Mouse (Mus musculus) hindbrain, embryonic 16.5 days (tissue): ENCODE data around the gene Riiad1. TPM values are rescaled to one million over a fixed set of nuclear protein-coding genes. Genes with fewer than 3 reads are reported as not detected.

Experiments used
- ATAC-seq: fragments of 200-750 bp; cut with Nextera tagmentation; 2 replicates; pipeline ENCODE4 v1.8.0; 2017; ENCODE audit warnings: moderate TSS enrichment, moderate library complexity
- H3K27ac ChIP-seq: fragments of 300-500 bp; sonication (generic); 2 replicates; pipeline ENCODE4 v1.5.1; 2014; ENCODE audit warnings: low read depth, mild to moderate bottlenecking, control low read depth, low read length, moderate library complexity
- H3K27me3 ChIP-seq: fragments of 300-500 bp; sonication (generic); replicated peaks from 2 replicates; pipeline ENCODE4 v1.6.1; 2014; ENCODE audit warnings: low read length; ENCODE audit not compliant: control insufficient read depth, insufficient read depth
- H3K36me3 ChIP-seq: fragments of 300-500 bp; sonication (generic); 2 replicates; pipeline ENCODE4 v1.6.1; 2014; ENCODE audit warnings: mild to moderate bottlenecking, low read length, moderate library complexity, mixed read lengths; ENCODE audit not compliant: control insufficient read depth, insufficient read depth
- H3K4me1 ChIP-seq: fragments of 300-500 bp; sonication (generic); 2 replicates; pipeline ENCODE4 v1.6.1; 2014; ENCODE audit warnings: low read depth, low read length; ENCODE audit not compliant: control insufficient read depth, insufficient read depth
- H3K4me2 ChIP-seq: fragments of 300-500 bp; sonication (generic); 2 replicates; pipeline ENCODE4 v1.6.1; 2014; ENCODE audit warnings: mild to moderate bottlenecking, low read length, control low read depth, moderate library complexity
- H3K4me3 ChIP-seq: fragments of 300-500 bp; sonication (generic); 2 replicates; pipeline ENCODE4 v1.5.1; 2014; ENCODE audit warnings: mild to moderate bottlenecking, low read length, control low read depth, moderate library complexity
- H3K9ac ChIP-seq: fragments of 300-500 bp; sonication (generic); 2 replicates; pipeline ENCODE4 v1.6.1; 2014; ENCODE audit warnings: low read depth, mild to moderate bottlenecking, control low read depth, low read length, moderate library complexity
- H3K9me3 ChIP-seq: fragments of 300-500 bp; sonication (generic); 2 replicates; pipeline ENCODE4 v1.6.1; 2014; ENCODE audit warnings: mild to moderate bottlenecking, low read length, moderate library complexity; ENCODE audit not compliant: control insufficient read depth
- WGBS: fragments of 180-500 bp; shearing (Covaris S2); extraction: QIAGEN DNeasy Blood & Tissue Kit; methylation state at CpG from one replicate; pipeline ENCODE4 v1.1.7; 2014; 5-methylcytosine and 5-hydroxymethylcytosine counted together
- polyA plus RNA-seq: library from polyadenylated mRNA; unstranded; fragments of >200 nt; fragmentation: Nextera tagmentation; extraction: Ambion mirVana; gene quantifications from 2 replicates; pipeline ENCODE4 v1.2.1, GENCODE M21; 2015

The Riiad1 gene
- polyA plus RNA-seq, 1 experiment from 2014 or later, result 17.8 TPM

DNA sequence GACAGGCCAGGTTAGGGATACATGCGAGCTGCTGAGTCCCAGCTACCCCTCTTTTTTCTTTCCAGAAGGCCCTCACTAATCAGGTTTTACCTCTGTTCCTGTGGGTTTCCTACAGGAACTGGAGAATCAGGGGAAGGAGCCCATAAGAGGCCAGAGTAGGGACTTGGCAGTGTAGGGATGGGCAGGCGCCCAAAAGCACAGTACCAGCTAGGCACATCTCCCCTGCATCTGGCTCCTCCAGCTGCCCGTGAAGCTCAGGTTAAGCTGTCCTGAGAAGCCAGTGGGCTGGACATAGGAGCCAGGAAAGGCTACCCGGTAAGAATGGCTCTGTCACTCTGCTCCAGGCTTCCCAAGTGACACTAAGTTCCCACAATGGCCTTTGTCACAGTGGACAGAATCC, 1.3 kb upstream of the Riiad1 start:
- peak overlapping the region; percentile 20; the same call in 1 of the 2 replicates for H3K9ac ChIP-seq
- no peaks in the 10 kb centered on the region for H3K9me3 ChIP-seq
- H3K4me2 ChIP-seq, result no peak overlapping the region; the same call in 1 of the 2 replicates
- no peak overlapping the region for H3K4me3 ChIP-seq
- H3K4me1 ChIP-seq, result peaks cover 69% of the 10 kb centered on the region
- no peaks in the 10 kb centered on the region; the same call in 1 of the 2 replicates for H3K36me3 ChIP-seq
- no peak overlapping the region for H3K27ac ChIP-seq
- no peak for ATAC-seq
- H3K27me3 ChIP-seq, result no peaks in the 10 kb centered on the region
- WGBS, result 67% methylated on average over 4 of the region's 4 CpGs

DNA sequence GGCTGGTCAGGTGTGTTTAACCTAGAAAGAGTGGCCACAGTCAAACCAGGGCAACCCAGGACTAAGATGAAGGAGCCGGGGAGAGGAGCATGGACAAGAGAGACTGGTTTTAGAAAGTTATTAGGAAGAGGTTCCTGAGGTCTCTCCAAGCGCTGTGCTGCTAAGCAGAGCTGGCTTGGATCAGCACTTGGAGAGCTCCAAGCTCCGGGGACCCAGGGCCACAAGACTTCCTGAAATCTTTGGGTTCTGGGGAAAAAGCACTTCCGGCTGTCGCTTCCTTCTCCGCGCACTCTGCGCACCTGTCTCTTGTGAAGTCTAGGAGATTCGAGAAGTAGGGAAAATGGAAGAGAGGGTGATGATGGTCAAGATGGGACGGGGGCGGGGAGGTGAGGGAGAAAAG, 577 bp downstream of the Riiad1 start:
- no peak for ATAC-seq
- no peak overlapping the region for H3K27ac ChIP-seq
- peak overlapping the region; percentile 90 for H3K9ac ChIP-seq
- H3K36me3 ChIP-seq, result no peaks in the 10 kb centered on the region; the same call in 1 of the 2 replicates
- H3K9me3 ChIP-seq, result no peaks in the 10 kb centered on the region
- H3K4me2 ChIP-seq, result peak overlapping the region; percentile 87
- peaks cover 57% of the 10 kb centered on the region for H3K4me1 ChIP-seq
- H3K4me3 ChIP-seq, result peak overlapping the region; percentile 67
- no peaks in the 10 kb centered on the region for H3K27me3 ChIP-seq
- WGBS, result 8% methylated on average over 11 of the region's 11 CpGs

DNA sequence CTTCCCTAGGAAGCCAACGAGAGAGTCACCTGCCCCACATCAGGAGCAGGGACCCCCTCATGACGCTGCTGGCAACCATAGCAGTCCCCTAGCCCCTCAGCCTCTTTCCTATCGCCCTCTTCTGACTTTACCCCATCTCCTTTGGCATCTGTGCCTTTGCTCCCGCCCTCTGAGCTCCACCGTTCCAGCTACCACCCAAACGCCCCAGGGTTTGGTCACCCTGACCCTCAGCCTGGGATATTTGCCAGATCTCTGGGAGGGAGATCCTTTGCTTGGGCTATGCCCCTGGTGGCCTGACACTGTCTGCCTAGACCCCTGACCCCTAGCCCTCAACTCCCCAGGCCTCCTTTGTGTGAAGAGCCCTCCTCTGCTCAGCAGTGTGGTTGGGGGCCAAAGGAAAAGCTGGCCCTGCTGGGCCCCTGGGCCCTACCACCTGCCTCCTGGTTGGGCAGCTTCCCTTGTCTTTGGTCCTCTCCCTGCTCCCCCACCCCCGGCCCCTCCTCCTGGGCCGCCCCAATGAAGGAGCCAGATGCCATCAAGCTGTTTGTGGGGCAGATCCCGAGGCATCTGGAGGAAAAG, 1.5 kb downstream of the Riiad1 start:
- peak; percentile 58 for ATAC-seq
- Histone ChIP-seq H3K4me3 (peak overlapping the region; percentile 67), H3K9ac (peak overlapping the region; percentile 90), H3K9me3 (no peaks in the 10 kb centered on the region), H3K4me1 (peaks cover 50% of the 10 kb centered on the region), H3K27ac (peak overlapping the region; percentile 90), H3K36me3 (no peaks in the 10 kb centered on the region; the same call in 1 of the 2 replicates), H3K27me3 (no peaks in the 10 kb centered on the region), H3K4me2 (peak overlapping the region; percentile 87)
- WGBS, result 6% methylated on average over 9 of the region's 9 CpGs

DNA sequence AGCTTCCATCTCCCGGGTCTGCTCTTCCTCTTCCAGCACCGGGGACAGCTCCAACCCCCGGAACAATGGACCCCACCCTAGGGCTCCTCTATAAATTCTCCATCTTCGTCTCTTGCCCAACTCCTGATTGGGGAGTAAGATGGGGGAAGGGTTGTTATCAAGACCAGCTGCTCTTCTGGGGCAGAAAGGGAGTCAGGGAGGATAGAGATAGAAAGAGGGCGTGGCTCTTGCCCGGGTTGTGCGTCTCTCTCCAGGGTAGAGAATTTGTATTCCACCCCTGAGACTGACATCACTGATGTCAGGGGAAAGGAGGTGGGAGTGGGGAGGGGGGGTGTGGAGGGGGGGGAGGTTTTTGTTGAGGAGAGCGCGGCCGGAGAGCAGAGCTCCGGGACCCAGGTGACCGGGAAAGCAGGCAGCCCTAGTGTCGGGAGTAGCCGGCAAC, 2.1 kb downstream of the Riiad1 start, which contains the start of gene Celf3:
Gene Celf3, plus strand, starts transcription at position 315 of the 442 bp plus-strand sequence.
- Histone ChIP-seq H3K9ac (peak within 1 kb of the TSS; percentile 90), H3K27ac (peak within 1 kb of the TSS; percentile 90), H3K27me3 (no peaks in the 10 kb centered on the region), H3K36me3 (no peaks in the 10 kb centered on the region; the same call in 1 of the 2 replicates), H3K4me3 (peak within 1 kb of the TSS; percentile 67), H3K4me2 (peak within 1 kb of the TSS; percentile 87), H3K9me3 (no peaks in the 10 kb centered on the region), H3K4me1 (peaks cover 47% of the 10 kb centered on the region)
- under 1% methylated on average over 14 of the region's 14 CpGs for WGBS
- peak; percentile 91 for ATAC-seq

DNA sequence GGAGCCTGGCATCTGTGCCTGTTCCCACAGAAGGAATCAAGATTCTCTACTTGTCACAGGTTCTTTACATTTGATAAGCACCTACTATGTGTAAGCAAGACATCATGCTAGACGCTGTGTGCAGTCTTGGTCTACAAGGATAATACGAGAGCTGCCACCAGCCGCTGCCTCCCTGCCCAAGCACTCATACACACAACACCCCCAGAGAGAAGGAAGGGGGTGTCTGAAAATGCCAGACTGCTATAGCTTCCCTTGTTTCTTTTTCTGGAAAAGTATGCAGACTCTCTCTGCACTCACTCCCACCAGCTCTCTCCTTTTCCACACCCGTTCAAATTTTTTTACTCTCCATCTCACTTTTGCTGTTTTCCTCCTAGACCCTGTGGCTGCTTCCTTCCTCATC, 2.7 kb downstream of the Riiad1 start:
- peak overlapping the region; percentile 90 for H3K9ac ChIP-seq
- H3K9me3 ChIP-seq, result no peaks in the 10 kb centered on the region
- no peaks in the 10 kb centered on the region for H3K27me3 ChIP-seq
- ATAC-seq, result peak; percentile 13
- peak overlapping the region; percentile 87 for H3K4me2 ChIP-seq
- peak overlapping the region; percentile 67 for H3K4me3 ChIP-seq
- H3K36me3 ChIP-seq, result no peaks in the 10 kb centered on the region; the same call in 1 of the 2 replicates
- peak overlapping the region; percentile 90 for H3K27ac ChIP-seq
- WGBS, result 23% methylated on average over 4 of the region's 4 CpGs
- peaks cover 45% of the 10 kb centered on the region for H3K4me1 ChIP-seq

DNA sequence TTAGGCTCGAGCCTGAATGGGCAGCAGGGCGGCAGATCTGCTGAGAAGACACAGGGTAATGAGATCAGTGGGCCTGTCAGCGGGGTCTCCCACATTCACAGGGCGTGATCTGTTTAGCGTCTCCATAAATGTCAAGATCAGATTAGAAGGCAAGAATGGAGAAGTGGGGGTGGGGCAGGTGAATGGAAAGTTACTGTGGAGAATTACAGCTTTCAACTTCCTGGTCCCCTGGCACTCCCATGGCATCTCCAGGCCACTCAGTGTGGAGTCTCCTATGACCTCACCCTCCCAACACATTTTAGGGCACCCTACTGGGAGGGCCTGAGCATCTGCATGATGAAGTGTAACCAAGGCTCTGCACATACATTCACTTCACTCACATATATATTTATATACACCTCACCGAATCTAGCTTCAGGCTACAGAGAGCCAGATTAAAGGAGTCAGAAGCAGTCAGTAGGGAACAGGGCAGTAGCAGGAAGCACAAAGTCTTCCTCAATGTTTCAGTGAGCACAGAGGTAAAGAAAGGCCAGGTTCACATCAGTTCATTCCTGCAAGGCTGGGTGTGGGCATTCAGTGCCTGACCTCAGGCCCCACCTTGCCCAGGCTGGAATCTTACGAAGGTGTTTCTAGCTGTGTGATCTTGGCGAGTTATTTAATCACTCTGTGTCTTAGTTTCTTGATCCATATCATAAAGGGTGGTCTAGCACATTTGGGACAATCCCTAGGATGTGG, 3.7 kb downstream of the Riiad1 start:
- Histone ChIP-seq H3K9me3 (no peaks in the 10 kb centered on the region), H3K4me3 (no peak overlapping the region), H3K27me3 (no peaks in the 10 kb centered on the region), H3K9ac (peak overlapping the region; percentile 90; the same call in 1 of the 2 replicates), H3K4me1 (peaks cover 38% of the 10 kb centered on the region), H3K36me3 (no peaks in the 10 kb centered on the region; the same call in 1 of the 2 replicates), H3K27ac (peak overlapping the region; percentile 70), H3K4me2 (no peak overlapping the region; the same call in 1 of the 2 replicates)
- WGBS, result 56% methylated on average over 8 of the region's 8 CpGs
- ATAC-seq, result no peak

DNA sequence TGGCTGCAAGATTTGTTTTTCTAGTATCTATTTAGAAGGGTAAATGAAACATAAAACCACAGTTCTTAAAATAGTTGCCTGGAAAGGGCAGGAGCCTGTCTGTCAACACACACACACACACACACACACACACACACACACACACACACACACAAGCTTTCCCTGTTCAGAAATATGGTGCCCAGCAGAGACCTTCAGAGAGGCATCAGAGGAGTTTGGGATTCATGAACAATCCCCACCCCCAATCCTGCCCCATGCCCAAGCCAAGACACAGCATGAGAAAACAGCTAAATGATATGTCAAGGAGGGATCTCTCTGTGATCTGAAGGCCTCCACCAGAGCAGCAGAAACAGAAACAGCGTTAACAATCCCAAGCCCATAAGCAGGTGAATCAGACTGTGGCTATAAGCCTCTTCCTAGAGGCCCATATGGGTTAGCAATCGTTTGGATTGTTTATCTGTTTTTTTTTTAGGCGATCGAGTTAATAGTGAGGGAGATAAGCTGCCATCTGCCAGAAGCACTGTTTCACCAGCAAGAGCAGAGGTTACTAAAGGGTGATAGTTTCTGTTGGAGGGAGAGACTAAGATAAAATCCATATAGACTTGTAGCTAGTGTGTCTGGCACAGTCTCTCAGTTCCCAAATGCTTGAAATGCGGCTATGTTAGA, 6.4 kb downstream of the Riiad1 start:
- ATAC-seq, result no peak
- Histone ChIP-seq H3K4me3 (no peak overlapping the region), H3K4me2 (no peak overlapping the region), H3K27ac (no peak overlapping the region), H3K9me3 (no peaks in the 10 kb centered on the region), H3K4me1 (peaks cover 19% of the 10 kb centered on the region), H3K9ac (no peak overlapping the region), H3K27me3 (no peaks in the 10 kb centered on the region), H3K36me3 (no peaks in the 10 kb centered on the region)
- 70% methylated on average over 5 of the region's 5 CpGs for WGBS

DNA sequence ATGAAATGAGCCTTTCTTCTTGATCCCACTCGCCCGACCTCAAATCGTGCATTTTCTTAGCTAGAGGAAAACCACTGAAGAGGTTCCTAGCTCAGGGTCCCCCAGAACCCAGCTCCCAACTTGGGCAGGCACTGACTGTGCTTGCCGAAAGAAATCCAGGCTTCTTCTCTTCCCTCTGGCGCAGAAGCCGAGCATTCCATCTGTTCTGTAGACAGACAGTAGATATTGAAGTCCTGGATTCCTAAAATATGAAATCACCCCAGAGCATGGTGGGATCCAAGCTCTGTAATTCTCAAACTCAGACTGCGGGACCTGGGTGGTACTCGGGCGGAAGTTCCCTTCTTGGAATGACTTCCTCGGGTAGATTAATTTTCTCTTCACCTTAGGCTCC, 7.0 kb downstream of the Riiad1 start:
- no peak overlapping the region for H3K4me3 ChIP-seq
- H3K4me1 ChIP-seq, result peaks cover 19% of the 10 kb centered on the region
- H3K27me3 ChIP-seq, result no peaks in the 10 kb centered on the region
- H3K4me2 ChIP-seq, result peak overlapping the region; percentile 60
- H3K9me3 ChIP-seq, result no peaks in the 10 kb centered on the region
- no peak overlapping the region for H3K9ac ChIP-seq
- H3K27ac ChIP-seq, result no peak overlapping the region
- 48% methylated on average over 10 of the region's 10 CpGs for WGBS
- no peak for ATAC-seq
- no peaks in the 10 kb centered on the region for H3K36me3 ChIP-seq
